Mouse (Mus musculus) urinary bladder, postnatal 10 days (tissue): ENCODE data around the gene Acvr1b.

ENCODE experiments used
- DNase-seq: peaks from one replicate; pipeline ENCODE4 v3.0.0; 2022; ENCODE audit warnings: low spot score

Acvr1b gene

DNA sequence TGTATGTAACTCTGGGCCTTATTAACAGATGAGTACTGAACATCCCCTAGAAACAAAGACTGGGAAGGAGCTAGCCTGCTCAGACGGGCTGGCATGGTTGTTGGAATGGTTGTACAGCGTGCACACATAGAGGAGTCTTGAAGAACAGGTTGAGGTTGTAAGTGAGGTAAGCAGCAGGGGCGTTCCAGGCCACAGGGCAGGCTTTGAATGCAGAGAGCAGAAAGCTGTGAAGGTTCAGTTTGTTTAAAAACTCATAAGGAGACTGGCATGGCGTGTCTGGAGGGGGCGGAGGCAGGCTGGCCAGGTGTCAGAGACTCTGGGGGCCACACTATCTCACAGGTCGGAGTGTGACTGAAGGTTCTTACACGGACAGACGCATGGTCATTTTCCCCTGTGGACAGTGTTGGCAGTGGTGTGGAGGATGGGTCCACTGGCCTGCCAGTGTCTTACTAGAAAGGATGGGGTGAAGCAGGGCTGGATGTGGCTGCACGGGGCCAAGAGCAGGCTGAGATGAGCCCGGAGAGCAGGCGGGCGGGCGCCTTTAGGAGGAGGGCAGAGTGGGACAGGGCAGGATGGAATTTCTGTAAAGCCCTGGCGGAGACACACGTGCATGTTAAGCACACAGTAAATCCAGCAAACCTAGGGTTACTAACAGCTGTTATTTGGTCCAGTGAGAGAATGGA is 23.8 kb downstream of the Acvr1b start:
- no peak for DNase-seq

DNA sequence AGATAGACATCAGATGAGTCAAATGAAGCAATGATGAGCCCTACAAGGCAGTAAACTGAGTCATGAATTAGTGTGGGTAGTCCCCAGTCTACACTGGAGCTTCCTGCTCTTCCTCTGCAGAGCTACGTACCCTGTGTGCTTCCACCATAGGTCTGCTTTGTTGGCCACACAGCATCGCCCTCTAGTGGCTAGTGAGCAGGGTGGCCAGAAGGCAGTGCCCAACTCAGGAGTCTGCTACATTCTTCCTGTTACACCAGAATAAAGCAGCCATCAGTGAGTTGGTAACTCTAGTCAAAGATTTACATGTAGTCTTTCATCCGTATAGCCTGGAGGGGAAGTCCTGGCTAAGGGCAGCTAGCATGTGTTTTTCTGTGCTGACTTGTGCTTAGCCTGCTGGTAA is 24.4 kb downstream of the Acvr1b start:
- no peak for DNase-seq

DNA sequence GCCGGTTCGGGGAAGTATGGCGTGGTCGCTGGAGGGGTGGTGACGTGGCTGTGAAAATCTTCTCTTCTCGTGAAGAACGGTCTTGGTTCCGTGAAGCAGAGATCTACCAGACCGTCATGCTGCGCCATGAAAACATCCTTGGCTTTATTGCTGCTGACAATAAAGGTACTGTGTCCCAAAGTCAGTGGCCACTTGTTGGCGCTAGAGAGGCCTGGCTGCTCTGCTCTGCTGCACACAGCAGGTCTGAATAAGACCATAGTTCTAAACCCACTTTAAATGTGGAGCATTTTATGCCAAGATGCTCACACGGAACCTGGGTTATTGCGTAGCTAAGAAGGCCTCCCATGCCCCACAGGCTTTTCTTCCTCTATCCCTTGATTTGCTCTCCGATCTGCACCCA is 25.0 kb downstream of the Acvr1b start:
- DNase-seq: no peak

DNA sequence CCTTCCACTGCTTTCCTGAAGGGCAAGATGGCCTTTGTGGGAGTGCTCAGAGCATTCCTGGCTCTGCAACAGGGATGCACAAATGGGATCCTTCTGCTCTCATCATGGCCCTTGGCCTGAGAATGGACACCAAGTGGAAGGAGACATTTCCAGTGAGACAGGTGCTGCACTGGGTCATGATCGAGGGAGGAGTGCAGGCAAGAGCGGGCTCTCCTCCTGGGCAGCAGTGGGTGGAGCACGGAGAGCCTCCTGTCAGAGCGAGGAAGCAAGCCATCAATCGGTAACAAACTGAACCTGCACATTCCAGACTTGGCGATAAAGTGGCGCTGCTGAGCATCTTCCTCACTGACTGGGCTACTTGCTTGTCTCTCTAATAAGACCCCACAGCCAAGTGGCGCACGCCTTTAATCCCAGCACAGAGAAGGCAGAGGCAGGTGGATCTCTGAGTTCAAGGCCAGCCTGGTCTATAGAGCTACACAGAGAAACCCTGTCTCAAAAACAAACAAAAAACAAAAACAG is 27.0 kb downstream of the Acvr1b start:
- no peak for DNase-seq

DNA sequence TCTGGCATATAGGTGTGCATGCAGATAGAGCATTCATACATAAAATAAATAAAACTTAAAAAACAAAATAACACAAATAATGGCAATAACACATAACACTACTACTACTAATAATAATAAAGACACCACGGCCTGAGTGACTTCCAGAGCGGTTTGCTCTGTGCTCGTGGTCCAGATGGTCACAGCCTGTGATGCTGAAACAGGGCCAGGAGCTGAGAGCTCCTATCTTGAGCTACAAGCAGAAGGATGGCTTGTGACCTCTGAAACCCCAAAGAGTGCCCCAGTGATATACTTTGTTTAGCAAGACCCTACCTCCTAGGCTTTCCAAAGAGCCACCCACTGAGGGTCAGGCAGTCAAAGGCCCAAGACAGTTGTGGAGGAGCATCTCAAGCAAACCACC is 27.5 kb downstream of the Acvr1b start:
- no peak for DNase-seq

DNA sequence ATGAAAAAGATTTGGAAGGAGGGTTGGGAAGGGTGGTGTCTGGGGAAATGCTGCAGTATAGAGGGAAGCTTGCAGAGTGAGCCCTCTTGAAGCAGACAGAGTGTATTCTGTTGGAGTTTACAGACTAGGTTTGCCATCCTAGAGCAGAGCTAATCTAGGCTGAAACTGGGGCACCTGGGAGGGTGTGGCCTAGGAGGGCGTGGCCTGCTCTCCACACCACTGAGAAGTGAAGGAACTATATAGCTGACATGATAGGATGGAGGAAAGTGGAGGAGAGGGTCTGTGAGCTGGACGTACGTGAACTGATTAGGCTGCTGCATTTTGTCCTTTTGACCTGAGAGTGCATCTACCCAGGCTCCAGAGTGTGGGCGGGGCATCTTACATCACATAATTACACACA is 29.8 kb downstream of the Acvr1b start:
- DNase-seq: no peak

DNA sequence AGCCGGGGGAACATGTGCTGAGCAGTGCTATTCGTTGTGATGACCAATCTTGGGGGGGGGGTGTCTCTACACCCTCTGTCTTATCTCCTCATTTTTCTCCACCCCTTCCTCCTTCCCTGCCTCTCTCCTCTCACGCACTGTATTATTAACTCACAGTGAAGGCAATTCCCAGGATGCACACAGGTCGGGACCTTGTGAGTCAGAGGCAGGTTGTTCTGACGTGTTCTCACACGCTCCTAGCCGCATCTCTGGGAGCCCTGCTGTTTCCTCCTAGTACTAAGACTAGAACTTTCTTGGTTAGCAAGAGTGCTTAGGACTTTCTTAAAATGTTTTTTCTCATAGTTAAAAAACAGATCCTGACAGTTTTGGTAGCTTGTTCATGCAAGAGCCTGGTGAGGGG is 30.9 kb downstream of the Acvr1b start:
- no peak for DNase-seq

DNA sequence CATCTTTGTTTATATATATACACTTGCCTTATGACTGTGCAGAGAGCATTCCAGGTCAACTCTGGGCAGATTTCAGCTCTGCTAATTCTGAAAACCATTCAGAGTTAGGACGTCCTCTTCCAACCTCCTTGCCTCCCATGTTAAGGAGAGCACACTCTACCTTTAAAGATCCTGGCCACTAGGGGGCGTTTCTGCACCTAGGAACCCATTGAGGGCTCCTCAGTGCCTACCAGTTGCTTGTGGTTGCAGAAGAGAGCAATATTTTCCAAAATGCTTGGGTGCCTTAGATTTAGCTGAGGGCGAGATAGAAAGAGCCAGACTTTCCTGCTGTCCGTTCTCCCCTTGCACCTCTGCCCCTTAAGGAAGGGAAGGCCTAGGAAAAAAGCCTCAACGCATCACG is 36.4 kb downstream of the Acvr1b start:
- DNase-seq: no peak

DNA sequence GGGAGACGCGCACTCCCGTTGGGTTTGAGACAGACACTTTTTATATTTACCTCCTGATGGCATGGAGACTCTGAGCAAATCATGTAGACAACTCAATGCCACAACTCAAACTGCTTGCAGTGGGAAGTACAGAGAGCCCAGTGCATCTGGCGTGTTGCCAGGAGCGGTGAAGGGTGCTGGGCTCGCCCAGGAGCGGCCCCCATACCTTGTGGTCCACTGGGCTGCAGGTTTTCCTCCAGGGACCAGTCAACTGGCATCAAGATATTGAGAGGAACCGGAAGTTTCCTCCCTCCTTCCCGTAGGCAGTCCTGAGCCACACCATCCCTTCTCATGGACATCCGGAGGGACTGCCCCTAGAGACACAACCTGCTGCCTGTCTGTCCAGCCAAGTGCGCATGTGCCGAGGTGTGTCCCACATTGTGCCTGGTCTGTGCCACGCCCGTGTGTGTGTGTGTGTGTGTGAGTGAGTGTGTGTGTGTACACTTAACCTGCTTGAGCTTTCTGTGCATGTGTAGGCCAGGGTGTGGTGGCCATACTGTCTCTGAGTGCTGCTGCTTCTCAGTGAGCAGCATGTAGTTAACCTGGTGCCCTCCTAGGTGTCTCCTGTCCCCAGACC is 37.2 kb downstream of the Acvr1b start:
- no peak for DNase-seq

DNA sequence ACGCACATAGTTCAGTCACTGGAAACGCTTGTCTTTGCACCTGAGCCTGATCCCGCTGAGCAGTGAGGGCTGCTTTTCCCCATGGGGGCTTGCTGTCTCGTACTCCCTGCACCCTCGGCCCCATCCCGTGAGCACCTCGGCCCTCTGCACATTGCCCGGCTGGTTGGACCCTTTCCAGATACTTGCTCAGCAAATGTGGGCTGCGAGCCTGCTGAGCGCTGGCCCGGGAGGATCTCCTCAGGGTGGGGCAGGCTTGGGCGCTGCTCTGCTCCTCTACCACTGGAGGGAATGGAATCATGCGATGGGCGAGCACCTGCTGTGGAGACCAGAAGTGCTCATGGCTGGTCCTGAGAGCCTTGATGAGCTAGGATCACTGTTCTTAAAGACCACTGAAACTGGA is 38.6 kb downstream of the Acvr1b start:
- no peak for DNase-seq

DNA sequence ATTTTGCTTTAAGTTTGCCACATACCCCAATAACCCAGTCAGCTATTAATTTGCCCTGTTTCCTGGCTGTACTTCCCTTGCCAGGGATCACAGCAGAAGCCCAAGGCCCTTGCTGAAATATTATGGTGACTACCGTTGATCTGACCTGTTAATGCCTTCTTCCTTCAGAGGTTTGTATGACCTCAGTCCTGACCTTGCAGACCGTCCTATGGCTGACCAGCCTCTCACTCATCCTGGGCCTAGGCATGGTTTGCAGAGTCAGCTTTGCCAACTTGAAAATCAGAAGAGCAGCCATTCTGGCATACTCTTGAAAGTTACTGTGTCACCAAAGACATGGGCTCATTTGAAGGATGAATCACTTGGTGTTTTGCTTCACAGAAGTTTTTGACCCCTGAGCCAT is 41.3 kb downstream of the Acvr1b start:
- no peak for DNase-seq

DNA sequence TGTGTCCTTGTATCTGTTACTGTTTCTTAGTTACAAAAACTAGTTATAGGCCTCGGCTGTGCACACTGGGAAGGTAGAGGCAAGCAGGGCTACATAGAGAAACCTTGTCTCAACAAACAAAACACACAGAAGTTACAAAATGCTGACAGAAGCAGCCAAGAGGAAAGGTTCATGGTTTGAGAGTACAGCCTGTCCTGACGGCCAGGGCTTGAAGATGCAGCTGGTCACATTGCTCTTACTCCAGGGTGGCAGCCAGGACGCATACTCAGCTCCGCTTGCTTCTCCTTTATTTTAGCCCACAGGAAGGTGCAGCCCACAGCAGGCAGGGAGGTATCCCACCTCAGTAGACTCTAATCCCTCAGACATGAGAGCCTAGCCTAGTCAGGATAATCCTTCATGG is 42.2 kb downstream of the Acvr1b start:
- DNase-seq: no peak

DNA sequence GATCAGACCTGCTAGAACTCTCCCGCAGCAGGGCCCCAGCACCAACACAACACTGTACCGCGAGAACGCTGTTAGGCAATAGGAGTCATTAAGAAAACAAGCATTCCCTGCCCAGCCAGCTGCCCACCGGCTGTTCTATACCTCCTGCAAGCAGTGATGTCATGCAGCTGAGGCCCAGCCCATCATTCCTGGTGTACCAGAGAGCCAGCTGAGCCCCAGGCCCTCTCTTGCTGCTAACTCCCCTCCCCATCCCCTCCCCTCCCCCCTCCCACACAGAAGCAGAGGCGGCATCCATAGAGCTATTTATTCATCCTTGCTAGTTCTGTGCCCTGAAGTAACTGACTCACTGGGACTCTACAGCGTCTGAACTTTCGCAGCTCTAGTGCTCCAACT is 47.0 kb downstream of the Acvr1b start:
- DNase-seq: no peak

DNA sequence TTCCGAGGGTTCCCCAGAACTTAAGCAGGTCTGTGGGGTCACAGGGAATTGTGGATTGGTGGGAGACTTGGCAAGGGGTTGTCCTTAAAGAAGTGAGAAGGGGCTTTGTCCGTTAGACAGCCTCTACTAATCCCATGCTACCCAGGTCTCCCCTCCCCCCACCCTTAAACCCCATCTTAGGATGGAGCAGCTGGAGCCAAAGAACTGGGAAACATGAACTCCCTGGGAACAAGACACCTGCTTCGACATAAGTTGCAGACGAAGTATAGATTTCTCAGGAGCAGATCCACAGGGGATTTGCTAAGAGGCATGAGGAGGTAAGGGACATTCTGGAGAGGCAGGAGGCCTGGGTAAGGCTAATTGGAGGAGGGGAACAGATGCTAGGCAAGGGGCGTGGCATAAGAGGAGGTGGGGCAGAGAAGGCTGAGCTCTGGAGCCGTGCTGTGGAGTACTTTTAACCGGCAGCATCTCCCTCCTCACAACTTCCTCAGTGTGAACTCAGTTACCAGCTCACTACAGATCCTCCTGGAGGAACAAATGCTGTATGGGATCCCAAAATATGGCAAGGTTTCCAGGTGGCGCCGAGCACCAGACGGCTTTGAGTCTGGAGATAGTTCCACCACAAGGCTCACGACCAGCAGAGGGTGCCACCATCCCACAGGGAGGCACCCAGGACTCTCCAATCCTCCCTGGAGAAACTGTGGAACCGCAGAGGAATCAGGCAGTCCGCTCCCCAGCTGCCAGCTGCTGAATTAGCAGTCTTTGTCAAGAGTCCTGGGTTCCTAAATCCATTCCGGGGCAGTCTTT is 47.6 kb downstream of the Acvr1b start:
- DNase-seq: peak; percentile 76

DNA sequence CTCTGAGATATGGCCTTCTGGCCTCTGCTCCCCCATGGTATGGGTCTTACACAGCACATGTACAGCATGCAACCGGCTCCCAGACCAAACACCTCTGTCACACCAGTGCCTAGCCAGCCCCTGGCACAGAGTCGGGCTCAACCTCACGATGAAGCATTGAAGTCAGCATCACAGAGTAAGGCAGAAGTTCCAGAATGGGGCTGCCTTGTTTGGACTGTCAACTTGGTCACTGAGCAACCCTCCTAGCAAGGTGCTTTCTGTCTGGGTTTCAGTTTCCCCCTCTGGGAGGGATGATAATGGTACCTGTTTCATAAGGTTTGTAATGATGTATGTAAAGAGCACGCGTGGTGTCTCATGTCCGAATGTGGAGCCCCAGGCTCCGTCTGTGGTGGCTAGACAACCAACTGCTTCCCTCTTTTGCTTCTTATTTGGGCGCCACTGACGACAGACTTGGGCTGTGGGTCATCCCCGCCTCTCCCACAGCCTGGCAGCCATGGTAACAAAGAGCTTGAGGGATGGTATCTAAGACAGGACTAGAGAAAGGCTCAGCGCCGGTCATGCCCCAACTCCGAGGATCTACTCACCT is 49.1 kb downstream of the Acvr1b start:
- DNase-seq: no peak

DNA sequence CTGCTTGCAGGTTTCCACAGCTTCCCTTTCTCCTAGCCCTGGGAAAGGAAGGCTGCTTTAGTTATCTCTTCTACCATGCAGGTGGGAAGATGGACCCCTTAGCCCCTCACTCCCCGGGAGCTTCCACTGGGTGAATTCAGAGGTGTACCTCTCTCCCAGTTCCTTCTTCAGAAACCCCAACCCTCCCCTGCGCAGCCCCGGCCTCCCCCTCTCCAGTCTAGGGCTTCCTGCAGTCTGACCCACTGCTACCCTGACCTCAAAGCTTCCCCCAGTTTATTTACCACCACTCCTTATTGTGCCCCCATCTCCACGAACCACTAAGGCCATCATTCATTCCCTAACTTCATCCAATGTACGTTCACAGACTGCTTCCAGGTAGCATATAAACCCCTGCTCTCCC is 49.7 kb downstream of the Acvr1b start:
- no peak for DNase-seq

DNA sequence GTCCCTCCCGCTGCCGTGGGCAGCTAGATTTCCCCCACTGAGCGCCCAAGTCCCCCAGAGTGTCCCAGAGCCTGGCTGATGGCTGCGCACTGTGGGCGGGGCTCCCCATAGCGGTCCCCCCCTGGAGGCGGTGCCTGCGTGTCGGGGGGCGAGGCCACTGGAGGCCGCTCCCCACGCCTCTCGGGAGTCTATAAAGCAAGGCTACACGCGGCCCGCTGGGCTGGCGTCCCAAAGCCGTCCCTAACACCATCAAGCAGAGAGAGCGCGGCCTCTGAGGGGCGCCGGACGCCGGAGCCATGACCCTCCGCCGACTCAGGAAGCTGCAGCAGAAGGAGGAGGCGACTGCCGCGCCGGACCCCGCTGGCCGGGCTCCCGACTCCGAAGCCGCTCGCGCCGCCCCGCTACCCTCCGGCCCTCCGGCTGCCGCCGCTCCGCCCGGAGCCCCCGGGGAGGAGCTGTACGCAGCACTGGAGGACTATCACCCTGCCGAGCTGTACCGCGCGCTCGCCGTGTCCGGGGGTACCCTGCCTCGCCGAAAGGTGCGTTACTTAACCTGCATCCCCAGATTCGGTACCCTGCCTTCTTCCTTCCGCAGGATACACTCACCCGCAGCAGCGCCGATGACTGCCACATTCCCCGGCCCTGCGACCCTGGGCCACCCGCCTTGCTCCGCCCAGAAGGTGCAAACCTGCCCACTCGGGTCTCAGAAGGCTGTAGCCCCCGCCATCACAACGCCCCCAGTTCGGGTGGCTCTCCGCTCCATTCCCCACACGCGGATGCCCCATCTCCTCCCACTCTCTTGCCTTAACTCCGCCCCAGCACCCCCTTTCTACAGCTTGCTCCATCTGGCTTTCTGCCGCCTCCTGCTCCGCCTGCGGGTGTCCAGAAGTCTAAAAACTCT is 50.4 kb downstream of the Acvr1b start, which contains the start of gene Grasp:
TSS of gene Grasp (plus strand) at position 183 of the 901 bp plus-strand sequence.
- peak; percentile 53 for DNase-seq

DNA sequence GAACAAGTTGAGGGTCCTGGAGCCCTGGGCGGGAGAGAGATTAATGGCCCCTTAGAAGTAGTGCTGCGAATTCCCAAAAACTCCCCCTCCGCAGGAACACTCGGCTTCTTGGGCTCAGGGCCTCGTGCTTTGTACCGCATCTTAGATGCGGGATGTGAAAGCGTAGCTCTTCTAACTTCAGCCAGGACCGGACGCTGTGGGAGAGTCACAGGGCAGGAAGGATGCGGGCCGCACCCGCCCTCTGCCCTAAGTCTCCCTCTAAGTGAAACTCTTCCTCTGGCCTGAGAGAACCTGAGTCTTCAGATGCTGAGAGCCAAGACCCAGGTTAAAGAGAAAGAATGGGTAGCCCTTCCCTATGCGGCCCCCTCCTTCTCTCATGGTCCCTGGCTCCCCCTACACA is 51.1 kb downstream of the Acvr1b start:
- DNase-seq: no peak

DNA sequence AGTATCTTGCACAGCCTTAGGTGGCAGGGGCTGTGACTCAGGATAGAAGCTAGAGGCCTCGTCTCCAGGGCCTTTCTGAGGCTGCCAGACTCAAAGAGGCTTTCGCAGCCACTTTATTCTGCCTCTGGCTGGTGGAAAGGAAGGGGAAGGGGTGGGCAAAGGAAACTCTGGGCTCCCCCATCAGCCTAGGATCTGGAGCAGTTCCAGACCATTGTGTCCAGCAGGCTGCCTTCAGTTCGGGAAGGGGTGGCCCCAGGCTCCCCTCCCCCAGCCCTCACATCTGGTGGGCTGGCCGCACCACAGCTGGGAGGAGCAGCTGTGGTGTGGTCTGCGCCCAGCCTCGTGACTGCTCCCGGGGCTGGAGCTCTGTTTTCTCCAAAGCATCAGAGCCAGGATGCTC is 54.1 kb downstream of the Acvr1b start:
- DNase-seq: no peak

DNA sequence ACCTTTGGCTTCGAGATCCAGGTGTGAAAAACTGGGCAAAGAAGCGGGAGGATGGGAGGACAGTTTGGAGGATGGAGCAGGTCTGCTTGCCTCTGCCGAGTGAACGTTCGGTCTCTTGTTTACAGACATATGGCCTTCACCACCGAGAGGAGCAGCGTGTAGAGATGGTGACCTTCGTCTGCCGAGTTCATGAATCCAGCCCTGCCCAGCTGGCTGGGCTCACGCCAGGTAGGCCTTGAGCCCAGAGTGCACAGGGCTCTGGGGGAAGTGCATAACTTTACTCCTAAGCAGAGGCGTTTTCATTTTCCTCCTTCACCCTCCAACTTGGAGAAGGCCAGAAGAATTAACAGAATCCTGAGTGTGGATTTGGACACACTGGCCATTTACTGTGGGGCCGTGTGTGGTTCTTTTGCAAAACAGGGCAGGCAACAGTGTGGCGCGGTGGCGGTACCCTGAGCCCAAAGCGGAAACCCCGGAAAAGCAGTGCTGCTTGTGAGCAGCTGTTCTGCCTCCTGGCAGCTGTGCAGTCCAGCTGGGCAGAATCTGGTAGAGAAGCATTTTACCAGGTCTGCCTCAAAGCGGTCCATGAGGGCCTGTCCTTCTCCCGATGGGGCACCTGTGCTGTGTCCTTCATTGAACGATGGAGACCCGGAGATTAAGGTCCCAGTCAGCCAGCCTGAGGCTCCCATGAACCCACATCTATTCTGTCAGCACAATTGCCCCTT is 55.2 kb downstream of the Acvr1b start:
- DNase-seq: no peak

DNA sequence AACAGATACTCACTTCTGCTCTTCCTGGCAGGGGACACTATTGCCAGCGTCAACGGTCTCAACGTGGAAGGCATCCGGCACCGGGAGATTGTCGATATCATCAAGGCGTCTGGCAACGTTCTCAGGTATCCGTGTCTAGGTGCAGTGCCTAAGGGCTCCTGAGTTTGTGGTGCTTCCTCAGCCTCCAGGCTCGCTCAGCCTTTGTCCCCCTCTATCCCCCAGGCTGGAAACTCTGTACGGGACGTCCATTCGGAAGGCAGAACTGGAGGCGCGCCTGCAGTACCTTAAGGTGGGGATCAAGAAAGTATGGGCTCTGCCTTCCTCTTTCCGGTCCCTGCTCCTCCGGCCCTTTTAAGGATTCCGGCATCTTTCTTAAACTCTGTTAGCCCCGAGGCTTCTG is 56.6 kb downstream of the Acvr1b start:
- no peak for DNase-seq
